Mouse (Mus musculus) retina, adult 2 months (tissue): ENCODE data around the gene Gsx1.

Experiments
- DNase-seq: peaks from one replicate; pipeline ENCODE4 v3.0.0-alpha.2; 2012; ENCODE audit warnings: low read depth, low spot score

Gsx1 gene

DNA sequence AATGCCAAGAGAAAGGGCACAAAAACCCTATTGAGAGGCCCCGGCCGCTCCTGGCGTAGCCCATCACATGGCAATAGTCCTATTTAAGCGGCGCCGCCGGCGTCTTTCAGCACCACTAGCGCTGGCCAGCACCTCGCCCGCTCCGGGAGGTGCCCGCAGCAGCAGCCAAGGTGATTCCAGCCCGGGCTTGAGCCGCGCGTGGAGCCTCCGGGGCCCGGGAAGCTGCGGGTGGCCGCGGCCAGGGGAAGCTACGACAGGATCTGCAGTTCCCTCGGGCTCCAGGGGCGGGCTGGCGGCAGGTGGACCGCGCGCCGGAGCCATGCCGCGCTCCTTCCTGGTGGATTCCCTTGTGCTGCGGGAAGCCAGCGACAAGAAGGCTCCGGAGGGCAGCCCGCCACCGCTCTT, at the start of gene Gsx1:
TSS of gene Gsx1 (plus strand) at position 126 of the 405 bp plus-strand sequence.
- no peak for DNase-seq

DNA sequence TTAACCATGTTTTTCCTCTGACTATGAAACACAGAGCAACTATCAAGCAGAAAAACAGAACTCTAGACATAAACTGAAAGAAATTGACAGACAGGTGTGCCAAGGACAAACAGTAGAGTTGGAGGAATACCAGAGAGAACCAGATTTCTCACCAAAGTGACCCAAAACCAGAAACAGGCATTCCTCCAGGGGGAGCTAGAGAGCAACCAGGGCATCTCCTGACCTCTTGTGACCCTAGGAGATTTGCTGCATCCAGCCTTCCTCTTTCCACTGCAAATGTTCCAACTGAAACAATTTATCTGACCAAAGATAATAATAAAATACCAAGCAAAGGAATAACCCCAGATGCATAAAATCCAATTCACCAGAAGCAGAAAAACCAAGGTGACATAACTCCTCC, 41.2 kb upstream of the Gsx1 start:
- DNase-seq, result no peak

DNA sequence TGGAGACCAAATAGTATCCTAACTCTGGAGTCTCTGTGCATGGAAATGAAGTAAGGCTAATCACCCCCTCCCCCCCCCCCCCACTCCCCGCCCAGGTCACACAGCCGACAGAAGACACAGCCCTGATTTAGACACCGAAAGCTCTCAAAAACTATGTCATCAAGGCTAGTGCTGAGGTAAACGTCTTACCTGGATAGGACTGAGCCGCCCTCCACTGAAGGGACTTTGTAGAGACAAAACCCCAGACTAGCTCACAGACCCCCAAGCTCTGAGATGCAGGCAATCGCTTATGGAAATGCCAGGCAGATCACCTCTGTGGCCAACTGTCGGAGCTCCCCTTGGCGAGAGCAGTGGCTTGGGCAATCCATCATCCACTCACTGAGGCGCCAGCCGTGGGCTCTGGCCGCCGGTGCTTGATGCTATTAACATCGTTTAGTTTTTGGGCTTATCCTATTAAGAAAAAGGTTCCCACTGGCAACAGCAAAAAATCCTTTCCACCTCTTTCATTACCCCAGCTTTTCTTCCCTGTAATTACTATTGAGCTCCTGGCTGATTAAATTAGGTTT, 33.6 kb upstream of the Gsx1 start:
- no peak for DNase-seq

GRCm38 (mm10) chr5:147155449-147156133, 32.9 kb upstream of the Gsx1 start:
- no peak for DNase-seq

DNA sequence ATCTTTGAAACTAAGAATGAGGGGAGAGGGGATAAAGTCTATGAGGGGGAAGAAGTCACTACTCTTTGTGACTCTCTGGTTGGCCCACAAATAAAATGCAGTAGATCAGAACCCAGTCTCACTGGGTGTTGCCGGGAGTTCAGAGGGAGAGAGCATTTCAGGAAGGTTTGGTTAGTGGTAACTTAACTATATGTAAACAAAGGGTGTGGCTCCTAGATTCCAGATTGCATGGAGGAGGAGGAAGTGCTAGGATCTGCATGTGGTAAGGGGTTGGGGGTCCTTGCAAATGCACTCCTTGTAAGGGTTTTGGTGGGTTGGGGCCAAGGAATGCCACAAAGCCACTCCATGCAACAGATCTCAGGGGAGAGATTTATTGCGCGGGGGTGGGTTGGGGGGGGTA, 32.1 kb upstream of the Gsx1 start:
- no peak for DNase-seq

DNA sequence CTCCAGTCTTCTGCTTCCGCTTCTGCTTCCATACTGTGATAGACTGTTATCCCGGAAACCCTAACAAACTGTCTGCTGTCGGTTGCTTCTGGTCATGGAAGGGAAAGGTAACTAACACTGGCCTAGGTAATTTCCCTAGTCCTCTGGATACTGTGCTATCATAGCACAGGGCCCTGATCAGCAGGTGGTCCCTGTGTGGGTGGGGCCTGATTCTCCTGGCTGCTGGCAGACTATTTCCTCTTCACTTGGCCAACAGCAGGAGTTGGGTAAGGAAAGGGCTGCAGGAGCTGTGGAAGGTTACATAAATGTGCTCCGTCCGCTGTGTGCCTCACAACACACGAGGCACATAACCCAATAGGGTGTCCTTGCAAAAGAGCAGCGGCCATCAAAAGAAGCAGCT, 31.1 kb upstream of the Gsx1 start:
- DNase-seq, result no peak

DNA sequence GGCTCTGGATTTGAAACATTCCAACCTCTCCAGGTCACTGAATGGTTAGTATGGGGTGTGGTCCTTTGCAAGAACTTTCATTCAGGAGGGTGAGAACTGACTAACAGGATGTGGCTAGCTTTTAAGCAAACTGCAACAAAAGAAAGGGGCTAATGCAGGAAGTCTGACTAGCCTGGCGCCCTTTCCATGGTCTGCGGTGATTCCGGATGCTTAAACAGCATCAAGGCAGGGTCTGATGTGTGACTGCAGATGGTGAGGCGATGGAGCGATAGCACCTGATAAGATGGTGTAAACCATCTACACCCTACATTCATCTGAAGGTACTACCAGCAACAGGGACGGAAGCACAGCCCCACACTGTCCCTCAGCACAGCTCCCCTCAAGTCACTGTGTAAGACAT, 29.2 kb upstream of the Gsx1 start:
- DNase-seq, result no peak

- DNase-seq, result no peak
Measured at GRCm38 (mm10) chr5:147159792-147160191, 28.7 kb upstream of the Gsx1 start.

- DNase-seq, result no peak
Measured at GRCm38 (mm10) chr5:147165060-147165459, 23.4 kb upstream of the Gsx1 start.

DNA sequence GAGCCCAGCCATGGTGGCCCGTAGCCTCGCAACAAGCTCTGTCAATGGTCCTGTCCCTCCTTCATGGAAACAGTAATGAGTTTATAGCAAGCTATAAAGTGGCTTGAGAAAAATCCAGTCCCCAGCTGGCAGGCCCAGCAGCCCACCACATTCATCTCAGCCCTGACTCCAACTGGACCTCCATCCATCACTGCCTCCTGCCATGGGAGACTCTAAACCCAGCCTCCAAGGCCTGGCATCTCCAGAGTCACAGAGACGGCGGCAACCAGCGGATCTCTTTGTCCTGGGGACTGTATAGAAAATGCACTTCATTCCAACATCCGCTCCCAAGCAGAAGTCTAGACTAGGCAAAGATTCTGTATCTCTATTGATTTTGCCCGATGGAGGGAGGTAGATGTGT, 18.4 kb upstream of the Gsx1 start:
- no peak for DNase-seq

DNA sequence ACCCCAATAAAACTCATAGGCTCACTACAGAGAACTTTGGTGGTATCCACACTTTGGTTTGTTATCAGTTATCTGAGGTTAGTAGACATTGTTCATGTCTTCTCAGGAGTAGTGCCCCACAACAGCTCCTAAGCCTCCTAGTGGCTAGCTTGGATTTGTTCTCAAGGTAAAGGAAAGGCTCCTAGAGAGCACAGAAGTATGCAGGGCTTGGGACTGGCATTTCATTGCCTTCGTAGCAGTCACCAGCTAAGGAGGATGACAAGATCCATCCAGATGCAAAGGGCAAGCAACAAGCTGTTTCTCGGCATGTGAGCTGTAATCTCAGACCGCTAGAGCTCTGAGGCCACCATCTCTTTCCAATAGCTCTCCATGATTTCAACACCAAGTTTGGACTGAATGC, 14.4 kb upstream of the Gsx1 start:
- no peak for DNase-seq

- DNase-seq, result no peak
Measured at GRCm38 (mm10) chr5:147185174-147185915, 3.2 kb upstream of the Gsx1 start.

DNA sequence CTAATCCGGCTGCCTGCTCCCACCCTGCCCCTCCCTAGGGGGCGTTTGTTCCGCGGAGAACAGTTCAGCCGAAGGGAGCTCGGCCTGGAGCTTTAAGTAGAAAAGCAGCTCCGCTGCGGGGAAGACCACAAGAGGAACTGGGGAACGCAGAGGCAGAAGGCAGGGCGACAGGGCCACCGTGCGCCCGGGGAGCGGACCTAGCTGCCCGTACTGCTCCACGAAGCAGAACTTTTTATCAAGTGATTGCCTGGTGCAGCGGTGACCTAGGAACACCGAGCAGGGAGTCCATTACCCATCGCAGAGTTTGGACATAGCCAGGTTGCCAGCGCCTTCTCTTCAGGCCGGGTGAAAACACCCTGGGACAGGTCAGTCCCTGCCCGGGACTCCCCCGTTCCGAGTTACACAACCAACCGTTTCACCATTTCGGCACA, 2.5 kb upstream of the Gsx1 start:
- no peak for DNase-seq

DNA sequence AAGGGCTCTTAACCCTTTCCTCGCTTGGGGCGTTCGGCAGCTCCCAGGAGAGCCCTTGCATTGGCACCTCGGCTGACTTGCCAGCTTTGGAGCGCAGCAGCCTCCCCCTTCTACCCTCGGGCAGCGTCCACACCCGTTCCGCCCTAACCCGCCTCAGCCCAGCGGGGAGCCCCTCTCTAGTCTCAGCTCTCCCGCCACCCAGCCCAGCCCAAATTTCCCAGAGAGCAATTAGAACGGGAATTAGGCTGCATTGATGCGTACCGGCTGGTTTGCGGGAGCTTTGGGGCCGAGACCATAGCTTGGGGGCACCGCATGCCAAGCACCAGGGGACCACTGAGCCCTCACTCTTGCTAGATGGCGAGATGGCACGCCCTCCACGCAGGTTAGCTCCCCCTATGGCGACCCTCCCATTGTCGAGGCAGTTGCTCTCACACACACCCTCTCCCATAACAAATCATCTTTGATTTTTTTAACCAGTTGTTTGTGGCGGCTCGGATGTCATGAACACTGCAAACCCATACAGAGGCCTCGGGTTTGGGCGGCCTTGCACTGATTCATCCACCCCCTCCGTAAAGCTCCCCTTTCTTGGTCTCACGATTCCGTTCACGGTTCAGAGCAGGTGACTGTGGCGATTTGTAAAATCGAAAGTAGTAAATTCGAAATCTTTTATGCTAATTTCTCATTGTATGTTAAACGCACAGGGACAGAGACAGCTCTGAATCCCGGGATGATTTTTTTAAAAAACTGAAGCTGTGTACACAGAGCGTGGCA, 1.5 kb upstream of the Gsx1 start:
- no peak for DNase-seq

- DNase-seq, result no peak
Measured at GRCm38 (mm10) chr5:147187552-147188170, 835 bp upstream of the Gsx1 start.

- no peak for DNase-seq
Measured at GRCm38 (mm10) chr5:147189156-147189555, 660 bp downstream of the Gsx1 start.

- no peak for DNase-seq
Measured at GRCm38 (mm10) chr5:147189836-147190602, 1.5 kb downstream of the Gsx1 start.

DNA sequence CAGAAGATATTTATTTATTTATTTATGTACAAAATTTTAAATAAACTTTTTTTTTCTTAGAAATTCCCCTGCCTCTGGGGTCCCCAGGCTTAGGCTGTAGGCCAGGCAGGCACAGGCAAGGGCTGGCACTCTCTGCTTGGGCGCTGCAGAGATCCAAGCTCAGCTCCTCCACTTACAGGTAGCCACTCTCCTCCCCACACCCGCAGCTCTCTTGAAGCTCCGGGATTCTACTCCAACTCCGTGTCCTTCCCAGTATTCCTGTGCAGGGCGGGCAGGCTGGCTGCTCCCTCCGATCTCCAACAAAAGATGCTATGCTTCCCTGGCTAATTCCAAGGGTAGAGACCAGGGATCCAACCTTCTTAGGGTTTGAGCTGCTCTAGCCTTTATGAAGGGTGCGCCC, 2.4 kb downstream of the Gsx1 start:
- no peak for DNase-seq

GRCm38 (mm10) chr5:147191801-147192575, 3.5 kb downstream of the Gsx1 start:
- no peak for DNase-seq

DNA sequence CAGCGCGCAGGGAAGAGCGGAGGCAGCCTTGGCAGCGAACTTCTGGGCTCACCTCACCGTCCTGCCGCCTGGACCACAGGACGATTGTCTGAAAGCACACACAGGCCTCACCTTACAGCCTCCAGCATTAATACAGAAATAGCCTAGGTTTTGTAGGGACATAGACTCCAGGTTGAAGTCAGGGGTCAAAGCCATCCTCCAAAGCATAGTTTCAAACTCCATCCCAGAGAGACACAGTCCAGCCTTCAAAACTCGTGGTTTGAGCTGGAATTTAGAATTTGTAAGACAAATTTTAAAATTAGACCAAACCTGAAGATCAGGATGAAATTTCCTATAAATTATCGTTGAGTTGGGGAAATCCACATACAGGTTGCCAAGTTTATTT, 4.1 kb downstream of the Gsx1 start:
- no peak for DNase-seq
